Mouse (Mus musculus): ENCODE data around the gene Gckr. TPM values are rescaled to one million over a fixed set of nuclear protein-coding genes. Genes with fewer than 3 reads are reported as not detected.
A peak's percentile ranks its signal among the peaks of the same experiment; 100 is the strongest.
"Not testable (repeated sequence)": the region's sequence is repeated elsewhere in the genome, so short reads cannot be mapped to it uniquely, and the experiment has no call there.

Gene Gckr
- polyA plus RNA-seq, 1 experiment: not detected

DNA sequence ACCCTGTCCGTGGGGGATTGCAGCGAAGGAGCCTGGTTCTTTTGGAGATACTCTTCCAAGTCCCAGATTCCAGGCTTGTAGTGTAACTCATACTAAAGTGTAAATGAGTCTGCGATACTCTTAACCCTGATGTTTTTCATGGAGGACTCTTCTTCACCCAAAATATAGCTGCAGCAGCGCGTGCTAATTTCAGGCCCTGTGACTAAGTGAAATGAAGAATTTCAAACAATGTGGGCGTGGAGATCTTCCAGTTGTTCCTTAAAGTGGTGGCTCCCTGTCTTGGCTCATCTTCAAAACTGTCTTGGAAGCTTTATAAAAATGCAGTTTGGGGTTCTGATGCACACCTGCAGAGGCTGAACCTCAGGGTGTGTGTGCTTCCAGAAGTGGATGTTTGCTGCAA lies 5.8 kb downstream of the Gckr start:
- H3K4me3 ChIP-seq (ENCODE audit: insufficient read depth, low read depth, low read length): no peak overlapping the region
- TF ChIP-seq POLR2A (IDR thresholded peaks at IDR 0.05; ENCODE audit: insufficient read depth, low read depth, low read length): no peak
- no peak for TF ChIP-seq CTCF (IDR thresholded peaks at IDR 0.05; ENCODE audit: insufficient read depth, low read depth, low read length)
- peaks cover 5% of the 10 kb centered on the region; the same call in 1 of the 2 replicates for H3K4me1 ChIP-seq (ENCODE audit: control insufficient read depth, insufficient read depth, low read length)
- H3K27ac ChIP-seq (ENCODE audit: insufficient read depth, low read depth, low read length): peak overlapping the region; percentile 34; the same call in 1 of the 2 replicates
- 41% methylated on average over 6 of the region's 6 CpGs for WGBS

DNA sequence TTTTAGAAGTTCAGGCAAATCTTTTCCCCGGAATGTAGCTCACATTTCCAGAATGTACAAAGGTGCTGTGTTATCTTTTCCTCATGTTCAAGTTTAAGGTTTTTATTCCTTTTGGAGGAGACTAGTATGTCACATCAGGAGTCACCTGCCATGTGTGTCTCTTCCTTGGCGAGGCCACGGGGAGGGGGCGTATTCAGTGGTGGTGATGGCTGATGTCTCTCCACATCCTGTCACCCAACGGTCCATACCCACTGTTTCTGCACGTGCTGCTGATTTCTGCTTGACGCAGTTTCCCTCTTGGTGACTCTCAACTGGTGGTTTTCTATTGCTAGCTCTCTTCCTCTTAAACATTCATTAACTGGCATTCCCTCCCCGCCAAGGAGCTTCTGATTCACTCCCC lies 15.6 kb downstream of the Gckr start:
- TF ChIP-seq CTCF (IDR thresholded peaks at IDR 0.05; ENCODE audit: insufficient read depth, low read depth, low read length): no peak
- no peak for TF ChIP-seq POLR2A (IDR thresholded peaks at IDR 0.05; ENCODE audit: insufficient read depth, low read depth, low read length)
- Histone ChIP-seq H3K27ac (ENCODE audit: insufficient read depth, low read depth, low read length) (no peak overlapping the region), H3K4me1 (ENCODE audit: control insufficient read depth, insufficient read depth, low read length) (no peaks in the 10 kb centered on the region), H3K4me3 (ENCODE audit: insufficient read depth, low read depth, low read length) (no peak overlapping the region)
- WGBS: 88% methylated on average over 8 of the region's 8 CpGs

DNA sequence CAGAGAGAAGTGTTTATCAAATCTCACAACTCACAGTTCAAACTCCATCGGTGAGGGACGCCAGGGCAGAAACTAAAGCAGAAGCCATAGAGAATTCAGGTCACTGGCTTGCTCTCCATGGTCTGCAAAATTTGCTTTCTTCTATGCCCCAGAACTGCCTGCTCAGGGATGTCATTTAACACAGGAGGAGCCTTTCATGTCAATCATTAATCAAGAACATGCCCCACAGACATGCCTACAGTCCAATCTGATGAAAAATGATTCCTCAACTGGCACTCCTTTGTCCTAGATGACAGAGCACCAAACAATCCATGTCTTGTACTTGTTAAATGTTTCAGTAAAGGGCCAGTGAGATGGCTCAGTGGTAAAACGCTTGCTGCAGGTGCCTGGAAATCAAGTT lies 25.5 kb downstream of the Gckr start:
- 83% methylated on average over 3 of the region's 3 CpGs for WGBS
- TF ChIP-seq CTCF (IDR thresholded peaks at IDR 0.05; ENCODE audit: insufficient read depth, low read depth, low read length) (no peak), POLR2A (IDR thresholded peaks at IDR 0.05; ENCODE audit: insufficient read depth, low read depth, low read length) (no peak)
- H3K4me1 ChIP-seq (ENCODE audit: control insufficient read depth, insufficient read depth, low read length): no peaks in the 10 kb centered on the region
- no peak overlapping the region for H3K27ac ChIP-seq (ENCODE audit: insufficient read depth, low read depth, low read length)
- H3K4me3 ChIP-seq (ENCODE audit: insufficient read depth, low read depth, low read length): no peak overlapping the region

DNA sequence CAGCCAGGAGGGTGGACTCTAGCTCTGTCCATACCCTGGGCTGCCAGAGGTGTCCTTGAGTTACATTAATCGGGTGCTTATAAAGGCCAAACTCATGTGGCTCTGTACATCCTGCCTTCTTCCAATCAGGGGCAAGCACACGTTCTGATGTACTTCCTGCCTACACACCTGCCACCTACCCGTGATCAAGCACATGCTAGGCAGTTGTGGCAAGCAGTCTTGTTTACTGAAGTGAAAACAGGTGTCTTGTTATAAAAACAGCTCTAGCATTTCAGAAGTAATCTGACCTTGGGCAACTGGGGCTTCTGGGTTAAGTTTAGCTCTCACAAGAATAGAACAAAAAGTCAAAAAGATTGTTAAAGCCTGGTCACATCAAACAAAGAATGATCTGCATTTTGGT lies 26.8 kb downstream of the Gckr start:
- no peak overlapping the region for H3K27ac ChIP-seq (ENCODE audit: insufficient read depth, low read depth, low read length)
- TF ChIP-seq CTCF (IDR thresholded peaks at IDR 0.05; ENCODE audit: insufficient read depth, low read depth, low read length): no peak
- no peak for TF ChIP-seq POLR2A (IDR thresholded peaks at IDR 0.05; ENCODE audit: insufficient read depth, low read depth, low read length)
- no peaks in the 10 kb centered on the region for H3K4me1 ChIP-seq (ENCODE audit: control insufficient read depth, insufficient read depth, low read length)
- WGBS: 68% methylated on average over 3 of the region's 3 CpGs
- H3K4me3 ChIP-seq (ENCODE audit: insufficient read depth, low read depth, low read length): no peak overlapping the region

DNA sequence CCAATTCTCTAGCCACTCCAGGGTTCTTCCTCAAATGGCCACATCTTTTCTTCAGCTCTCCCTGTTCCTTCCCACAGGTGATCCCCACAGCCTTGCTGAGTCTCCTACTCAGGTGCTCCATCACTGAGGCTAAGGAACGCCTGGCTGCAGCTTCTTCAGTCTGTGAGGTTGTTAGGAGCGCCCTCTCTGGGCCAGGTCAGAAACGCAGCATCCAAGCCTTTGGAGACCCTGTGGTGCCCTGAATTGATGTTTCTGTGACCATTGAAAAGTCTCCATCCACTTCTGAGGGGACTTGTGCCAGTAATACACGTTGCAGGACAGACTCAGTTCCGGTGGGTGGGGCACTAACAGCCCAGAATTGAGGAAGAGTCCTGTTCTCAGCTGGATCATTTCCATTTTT lies 29.6 kb downstream of the Gckr start:
- no peak overlapping the region for H3K27ac ChIP-seq (ENCODE audit: insufficient read depth, low read depth, low read length)
- TF ChIP-seq POLR2A (IDR thresholded peaks at IDR 0.05; ENCODE audit: insufficient read depth, low read depth, low read length) (no peak), CTCF (IDR thresholded peaks at IDR 0.05; ENCODE audit: insufficient read depth, low read depth, low read length) (no peak)
- H3K4me3 ChIP-seq (ENCODE audit: insufficient read depth, low read depth, low read length): no peak overlapping the region
- 13% methylated on average over 5 of the region's 5 CpGs for WGBS
- H3K4me1 ChIP-seq (ENCODE audit: control insufficient read depth, insufficient read depth, low read length): no peaks in the 10 kb centered on the region

DNA sequence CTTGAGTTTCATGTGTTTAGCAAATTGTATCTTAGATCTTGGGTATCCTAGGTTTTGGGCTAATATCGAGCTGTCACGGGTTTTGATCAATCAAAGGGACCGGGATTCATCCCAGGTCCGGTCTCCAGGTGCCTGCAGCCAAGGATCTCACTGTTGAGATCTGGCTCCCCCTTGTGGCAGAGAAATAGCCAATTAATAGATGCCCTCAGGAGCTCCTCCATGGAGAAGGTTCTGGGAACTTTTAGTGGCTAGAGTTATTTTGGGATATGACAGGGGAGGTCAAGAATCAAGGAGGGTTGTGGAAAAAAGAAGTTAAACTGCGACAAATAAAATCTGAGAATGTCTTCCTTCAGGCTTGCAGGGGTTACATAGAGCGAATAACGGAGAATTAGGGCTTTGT lies 31.0 kb downstream of the Gckr start:
- no peak for TF ChIP-seq POLR2A (IDR thresholded peaks at IDR 0.05; ENCODE audit: insufficient read depth, low read depth, low read length)
- no peak for TF ChIP-seq CTCF (IDR thresholded peaks at IDR 0.05; ENCODE audit: insufficient read depth, low read depth, low read length)
- Histone ChIP-seq H3K4me3 (ENCODE audit: insufficient read depth, low read depth, low read length) (no peak overlapping the region), H3K4me1 (ENCODE audit: control insufficient read depth, insufficient read depth, low read length) (no peaks in the 10 kb centered on the region), H3K27ac (ENCODE audit: insufficient read depth, low read depth, low read length) (no peak overlapping the region)
- WGBS: 31% methylated on average over 7 of the region's 7 CpGs

DNA sequence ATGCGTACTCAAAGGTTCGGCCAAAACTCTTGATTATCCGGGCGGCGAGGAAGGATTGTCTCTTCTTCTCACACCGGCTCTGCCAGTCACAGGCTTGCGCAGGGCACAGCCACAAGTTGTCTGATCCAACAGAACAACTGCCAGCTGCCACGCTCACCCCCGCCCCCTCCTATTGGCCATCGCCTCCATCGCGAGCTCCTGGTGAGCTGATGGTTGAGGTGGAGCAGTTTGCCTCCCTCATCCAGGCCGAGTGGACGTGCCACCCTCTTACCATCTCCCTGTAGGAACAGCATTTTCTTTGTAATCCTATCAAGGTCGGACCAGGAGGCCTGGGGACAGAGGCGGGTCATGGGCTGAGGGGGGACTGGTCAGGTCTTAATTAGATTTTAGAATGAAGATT lies 60.3 kb downstream of the Gckr start:
- H3K27ac ChIP-seq (ENCODE audit: insufficient read depth, low read depth, low read length); H3K4me3 ChIP-seq (ENCODE audit: insufficient read depth, low read depth, low read length); H3K4me1 ChIP-seq (ENCODE audit: control insufficient read depth, insufficient read depth, low read length): not testable (repeated sequence)
- 78% methylated on average over 16 of the region's 16 CpGs for WGBS

DNA sequence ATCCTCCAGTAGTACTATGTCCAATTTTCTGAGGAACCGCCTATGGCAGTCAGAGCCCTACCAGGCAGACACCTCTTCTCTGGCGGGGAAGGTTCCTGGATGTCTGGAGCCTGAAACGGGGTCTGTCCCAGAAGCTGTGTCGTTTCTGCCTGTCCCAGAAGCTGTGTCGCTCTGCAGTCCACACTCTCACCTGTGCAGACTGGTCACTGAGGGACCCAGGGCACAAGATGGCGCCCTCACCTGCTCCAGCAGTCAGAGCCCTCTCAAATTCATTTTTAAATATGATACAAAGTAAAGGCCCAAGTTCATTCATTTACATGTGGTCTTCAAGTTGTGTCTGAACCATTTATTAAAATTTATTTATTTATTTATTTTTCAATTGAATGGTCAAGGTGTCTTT lies 63.7 kb downstream of the Gckr start:
- H3K27ac ChIP-seq (ENCODE audit: insufficient read depth, low read depth, low read length): no peak overlapping the region
- no peak overlapping the region for H3K4me3 ChIP-seq (ENCODE audit: insufficient read depth, low read depth, low read length)
- WGBS: 70% methylated on average over 6 of the region's 6 CpGs

More for the DNA sequence above, 63.7 kb downstream of the Gckr start:
- H3K4me1 ChIP-seq (ENCODE audit: control insufficient read depth, insufficient read depth, low read length): no peaks in the 10 kb centered on the region
- TF ChIP-seq POLR2A (IDR thresholded peaks at IDR 0.05; ENCODE audit: insufficient read depth, low read depth, low read length): no peak
- TF ChIP-seq CTCF (IDR thresholded peaks at IDR 0.05; ENCODE audit: insufficient read depth, low read depth, low read length): no peak

Other genes starting within 250 kb of the Gckr start
- not detected in 2 replicates for gene Atraid, start 249.1 kb upstream of the Gckr start, polyA plus RNA-seq (2012; ENCODE audit: insufficient read depth, insufficient read length, low replicate concordance, missing spikeins)
- not detected in 2 replicates for gene Slc5a6, start 248.5 kb upstream of the Gckr start, polyA plus RNA-seq (2012; ENCODE audit: insufficient read depth, insufficient read length, low replicate concordance, missing spikeins)
- gene Cad, start 242.7 kb upstream of the Gckr start, polyA plus RNA-seq (2012; ENCODE audit: insufficient read depth, insufficient read length, low replicate concordance, missing spikeins): not detected in 2 replicates
- gene Dnajc5g, start 191.2 kb upstream of the Gckr start, polyA plus RNA-seq (2012; ENCODE audit: insufficient read depth, insufficient read length, low replicate concordance, missing spikeins): not detected in 2 replicates
- gene Slc30a3, start 189.2 kb upstream of the Gckr start, polyA plus RNA-seq (2012; ENCODE audit: insufficient read depth, insufficient read length, low replicate concordance, missing spikeins): not detected in 2 replicates
- not detected in 2 replicates for gene Trim54, start 180.7 kb upstream of the Gckr start, polyA plus RNA-seq (2012; ENCODE audit: insufficient read depth, insufficient read length, low replicate concordance, missing spikeins)
- not detected in 2 replicates for gene Ucn, start 158.6 kb upstream of the Gckr start, polyA plus RNA-seq (2012; ENCODE audit: insufficient read depth, insufficient read length, low replicate concordance, missing spikeins)
- gene Mpv17, start 143.2 kb upstream of the Gckr start, polyA plus RNA-seq (2012; ENCODE audit: insufficient read depth, insufficient read length, low replicate concordance, missing spikeins): not detected in 2 replicates
- gene Gm29609, start 117.5 kb upstream of the Gckr start, polyA plus RNA-seq (2012; ENCODE audit: insufficient read depth, insufficient read length, low replicate concordance, missing spikeins): not detected in 2 replicates
- not detected in 2 replicates for gene Gtf3c2, start 117.3 kb upstream of the Gckr start, polyA plus RNA-seq (2012; ENCODE audit: insufficient read depth, insufficient read length, low replicate concordance, missing spikeins)
- not detected in 2 replicates for gene Snx17, start 104.2 kb upstream of the Gckr start, polyA plus RNA-seq (2012; ENCODE audit: insufficient read depth, insufficient read length, low replicate concordance, missing spikeins)
- gene Eif2b4, start 104.0 kb upstream of the Gckr start, polyA plus RNA-seq (2012; ENCODE audit: insufficient read depth, insufficient read length, low replicate concordance, missing spikeins): not detected in 2 replicates
- not detected in 2 replicates for gene Zfp513, start 95.1 kb upstream of the Gckr start, polyA plus RNA-seq (2012; ENCODE audit: insufficient read depth, insufficient read length, low replicate concordance, missing spikeins)
- gene Ppm1g, start 76.8 kb upstream of the Gckr start, polyA plus RNA-seq (2012; ENCODE audit: insufficient read depth, insufficient read length, low replicate concordance, missing spikeins): not detected in 2 replicates
- 272 TPM in 1 of 2 replicates, not detected in the other for gene Nrbp1, start 56.6 kb upstream of the Gckr start, polyA plus RNA-seq (2012; ENCODE audit: insufficient read depth, insufficient read length, low replicate concordance, missing spikeins)
- not detected in 2 replicates for gene Gm9970, start 56.2 kb upstream of the Gckr start, polyA plus RNA-seq (2012; ENCODE audit: insufficient read depth, insufficient read length, low replicate concordance, missing spikeins)
- not detected in 2 replicates for gene Krtcap3, start 45.8 kb upstream of the Gckr start, polyA plus RNA-seq (2012; ENCODE audit: insufficient read depth, insufficient read length, low replicate concordance, missing spikeins)
- not detected in 2 replicates for gene Ift172, start 6.3 kb upstream of the Gckr start, polyA plus RNA-seq (2012; ENCODE audit: insufficient read depth, insufficient read length, low replicate concordance, missing spikeins)
- gene Fndc4, start 1.4 kb upstream of the Gckr start, polyA plus RNA-seq (2012; ENCODE audit: insufficient read depth, insufficient read length, low replicate concordance, missing spikeins): not detected in 2 replicates
- not detected in 2 replicates for gene Zfp512, start 155.0 kb downstream of the Gckr start, polyA plus RNA-seq (2012; ENCODE audit: insufficient read depth, insufficient read length, low replicate concordance, missing spikeins)
- not detected in 2 replicates for gene 4930548H24Rik, start 188.3 kb downstream of the Gckr start, polyA plus RNA-seq (2012; ENCODE audit: insufficient read depth, insufficient read length, low replicate concordance, missing spikeins)
- gene Gpn1, start 197.3 kb downstream of the Gckr start, polyA plus RNA-seq (2012; ENCODE audit: insufficient read depth, insufficient read length, low replicate concordance, missing spikeins): not detected in 2 replicates
- gene Slc4a1ap, start 229.6 kb downstream of the Gckr start, polyA plus RNA-seq (2012; ENCODE audit: insufficient read depth, insufficient read length, low replicate concordance, missing spikeins): not detected in 2 replicates
- gene Supt7l, start 230.4 kb downstream of the Gckr start, polyA plus RNA-seq (2012; ENCODE audit: insufficient read depth, insufficient read length, low replicate concordance, missing spikeins): not detected in 2 replicates

Data from olfactory bulb, adult 2 months (tissue).